Mouse (Mus musculus): ENCODE data around the gene Ppfibp2. TPM values are rescaled to one million over a fixed set of nuclear protein-coding genes. Genes with fewer than 3 reads are reported as not detected.
A peak's percentile ranks its signal among the peaks of the same experiment; 100 is the strongest.

Gene Ppfibp2
- polyA plus RNA-seq, 1 experiment = 0.60 TPM

- no peaks in the 10 kb centered on the region for H3K27me3 ChIP-seq (ENCODE audit: control insufficient read depth, insufficient read depth, insufficient read length)
- no peaks in the 10 kb centered on the region for H3K79me2 ChIP-seq (ENCODE audit: control insufficient read depth, insufficient read depth)
- H3K36me3 ChIP-seq (ENCODE audit: control insufficient read depth, insufficient read depth) = no peaks in the 10 kb centered on the region
- no peak overlapping the region for H3K4me2 ChIP-seq (ENCODE audit: low read depth)
- H3ac ChIP-seq (ENCODE audit: control insufficient read depth, insufficient read length) = no peak overlapping the region
- H3K4me3 ChIP-seq = no peak overlapping the region
- TF ChIP-seq TCF3 (IDR thresholded peaks at IDR 0.05; ENCODE audit: insufficient read length, low read depth) (no peak), POLR2AphosphoS2 (IDR thresholded peaks at IDR 0.05; ENCODE audit: insufficient read length, low read depth) (no peak), MYOG (IDR thresholded peaks at IDR 0.05; ENCODE audit: control insufficient read depth in 1 of 3, insufficient read depth in 1 of 3, insufficient read length in 2 of 3, low read depth in 2 of 3) (no peak), MAX (IDR thresholded peaks at IDR 0.05; ENCODE audit: low read depth) (no peak), POLR2A (IDR thresholded peaks at IDR 0.05; ENCODE audit: insufficient read length, low read depth) (no peak), SRF (IDR thresholded peaks at IDR 0.05; ENCODE audit: control insufficient read depth, insufficient read length, low read depth) (no peak), USF1 (IDR thresholded peaks at IDR 0.05; ENCODE audit: low read depth) (no peak), MYOD1 (IDR thresholded peaks at IDR 0.05; ENCODE audit: control insufficient read depth in 1 of 3, insufficient read length in 2 of 3, low read depth in 2 of 3) (no peak), REST (IDR thresholded peaks at IDR 0.05; ENCODE audit: insufficient read depth, insufficient read length) (no peak), CEBPB (IDR thresholded peaks at IDR 0.05; ENCODE audit: insufficient read depth, poor library complexity, severe bottlenecking) (no peak), E2F4 (IDR thresholded peaks at IDR 0.05; ENCODE audit: insufficient read depth) (no peak), TCF12 (IDR thresholded peaks at IDR 0.05; ENCODE audit: insufficient read depth, poor library complexity, severe bottlenecking) (no peak)
Measured at GRCm38 (mm10) chr7:107663621-107664020, 68.6 kb downstream of the Ppfibp2 start.

- Histone ChIP-seq H3ac (ENCODE audit: control insufficient read depth, insufficient read length) (no peak overlapping the region), H3K79me2 (ENCODE audit: control insufficient read depth, insufficient read depth) (no peaks in the 10 kb centered on the region), H3K27me3 (ENCODE audit: control insufficient read depth, insufficient read depth, insufficient read length) (no peaks in the 10 kb centered on the region), H3K4me3 (no peak overlapping the region), H3K4me2 (ENCODE audit: low read depth) (no peak overlapping the region), H3K36me3 (ENCODE audit: control insufficient read depth, insufficient read depth) (no peaks in the 10 kb centered on the region)
- no peak for TF ChIP-seq REST (IDR thresholded peaks at IDR 0.05; ENCODE audit: insufficient read depth, insufficient read length)
- TF ChIP-seq MYOG (IDR thresholded peaks at IDR 0.05; ENCODE audit: control insufficient read depth in 1 of 3, insufficient read depth in 1 of 3, insufficient read length in 2 of 3, low read depth in 2 of 3) = peak in 1 of 3 experiments; percentile 31
Measured at GRCm38 (mm10) chr7:107664063-107665056, 69.4 kb downstream of the Ppfibp2 start.

GRCm38 (mm10) chr7:107665221-107665585 lies 70.2 kb downstream of the Ppfibp2 start:
- Histone ChIP-seq H3K4me3 (peak overlapping the region; percentile 9), H3K36me3 (ENCODE audit: control insufficient read depth, insufficient read depth) (no peaks in the 10 kb centered on the region), H3K27me3 (ENCODE audit: control insufficient read depth, insufficient read depth, insufficient read length) (no peaks in the 10 kb centered on the region), H3K4me2 (ENCODE audit: low read depth) (no peak overlapping the region), H3K79me2 (ENCODE audit: control insufficient read depth, insufficient read depth) (no peaks in the 10 kb centered on the region), H3ac (ENCODE audit: control insufficient read depth, insufficient read length) (no peak overlapping the region)
- TF ChIP-seq MAX (IDR thresholded peaks at IDR 0.05; ENCODE audit: low read depth) = no peak
- peak in 1 of 3 experiments; percentile 5 for TF ChIP-seq MYOG (IDR thresholded peaks at IDR 0.05; ENCODE audit: control insufficient read depth in 1 of 3, insufficient read depth in 1 of 3, insufficient read length in 2 of 3, low read depth in 2 of 3)
- no peak for TF ChIP-seq TCF3 (IDR thresholded peaks at IDR 0.05; ENCODE audit: insufficient read length, low read depth)

GRCm38 (mm10) chr7:107665586-107666261 lies 70.7 kb downstream of the Ppfibp2 start:
- H3K4me2 ChIP-seq (ENCODE audit: low read depth) = no peak overlapping the region
- TF ChIP-seq USF1 (IDR thresholded peaks at IDR 0.05; ENCODE audit: low read depth) (no peak), MYOG (IDR thresholded peaks at IDR 0.05; ENCODE audit: control insufficient read depth in 1 of 3, insufficient read depth in 1 of 3, insufficient read length in 2 of 3, low read depth in 2 of 3) (no peak), REST (IDR thresholded peaks at IDR 0.05; ENCODE audit: insufficient read depth, insufficient read length) (no peak), MAX (IDR thresholded peaks at IDR 0.05; ENCODE audit: low read depth) (no peak), CEBPB (IDR thresholded peaks at IDR 0.05; ENCODE audit: insufficient read depth, poor library complexity, severe bottlenecking) (no peak), TCF12 (IDR thresholded peaks at IDR 0.05; ENCODE audit: insufficient read depth, poor library complexity, severe bottlenecking) (no peak), POLR2A (IDR thresholded peaks at IDR 0.05; ENCODE audit: insufficient read length, low read depth) (no peak), TCF3 (IDR thresholded peaks at IDR 0.05; ENCODE audit: insufficient read length, low read depth) (no peak)
- H3K27me3 ChIP-seq (ENCODE audit: control insufficient read depth, insufficient read depth, insufficient read length) = no peaks in the 10 kb centered on the region
- peak overlapping the region; percentile 9 for H3K4me3 ChIP-seq
- H3K36me3 ChIP-seq (ENCODE audit: control insufficient read depth, insufficient read depth) = no peaks in the 10 kb centered on the region
- H3K79me2 ChIP-seq (ENCODE audit: control insufficient read depth, insufficient read depth) = no peaks in the 10 kb centered on the region
- H3ac ChIP-seq (ENCODE audit: control insufficient read depth, insufficient read length) = no peak overlapping the region

- H3K4me3 ChIP-seq = peak overlapping the region; percentile 9
- H3ac ChIP-seq (ENCODE audit: control insufficient read depth, insufficient read length) = no peak overlapping the region
- H3K79me2 ChIP-seq (ENCODE audit: control insufficient read depth, insufficient read depth) = no peaks in the 10 kb centered on the region
- no peaks in the 10 kb centered on the region for H3K36me3 ChIP-seq (ENCODE audit: control insufficient read depth, insufficient read depth)
- TF ChIP-seq TCF3 (IDR thresholded peaks at IDR 0.05; ENCODE audit: insufficient read length, low read depth) (no peak), TCF12 (IDR thresholded peaks at IDR 0.05; ENCODE audit: insufficient read depth, poor library complexity, severe bottlenecking) (no peak), POLR2AphosphoS2 (IDR thresholded peaks at IDR 0.05; ENCODE audit: insufficient read length, low read depth) (no peak), CEBPB (IDR thresholded peaks at IDR 0.05; ENCODE audit: insufficient read depth, poor library complexity, severe bottlenecking) (no peak), MAX (IDR thresholded peaks at IDR 0.05; ENCODE audit: low read depth) (no peak), USF1 (IDR thresholded peaks at IDR 0.05; ENCODE audit: low read depth) (no peak), SRF (IDR thresholded peaks at IDR 0.05; ENCODE audit: control insufficient read depth, insufficient read length, low read depth) (no peak), POLR2A (IDR thresholded peaks at IDR 0.05; ENCODE audit: insufficient read length, low read depth) (no peak), MYOG (IDR thresholded peaks at IDR 0.05; ENCODE audit: control insufficient read depth in 1 of 3, insufficient read depth in 1 of 3, insufficient read length in 2 of 3, low read depth in 2 of 3) (no peak), E2F4 (IDR thresholded peaks at IDR 0.05; ENCODE audit: insufficient read depth) (no peak), MYOD1 (IDR thresholded peaks at IDR 0.05; ENCODE audit: control insufficient read depth in 1 of 3, insufficient read length in 2 of 3, low read depth in 2 of 3) (no peak), REST (IDR thresholded peaks at IDR 0.05; ENCODE audit: insufficient read depth, insufficient read length) (no peak)
- H3K27me3 ChIP-seq (ENCODE audit: control insufficient read depth, insufficient read depth, insufficient read length) = no peaks in the 10 kb centered on the region
- H3K4me2 ChIP-seq (ENCODE audit: low read depth) = no peak overlapping the region
Measured at GRCm38 (mm10) chr7:107666262-107666902, 71.4 kb downstream of the Ppfibp2 start.
